Mouse (Mus musculus) urinary bladder, postnatal 36 days (tissue): Measurements from ENCODE around the gene Klrb1f.
A peak's percentile ranks its signal among the peaks of the same experiment; 100 is the strongest.
"Not testable (repeated sequence)": the region's sequence is repeated elsewhere in the genome, so short reads cannot be mapped to it uniquely, and the experiment has no call there.

Experiments used
- DNase-seq, 2 experiments: peaks; one replicate each; pipeline ENCODE4 v3.0.0; 2022; ENCODE audit warnings: low spot score in 2 of 2, mixed read lengths in 1 of 2

The Klrb1f gene

DNA sequence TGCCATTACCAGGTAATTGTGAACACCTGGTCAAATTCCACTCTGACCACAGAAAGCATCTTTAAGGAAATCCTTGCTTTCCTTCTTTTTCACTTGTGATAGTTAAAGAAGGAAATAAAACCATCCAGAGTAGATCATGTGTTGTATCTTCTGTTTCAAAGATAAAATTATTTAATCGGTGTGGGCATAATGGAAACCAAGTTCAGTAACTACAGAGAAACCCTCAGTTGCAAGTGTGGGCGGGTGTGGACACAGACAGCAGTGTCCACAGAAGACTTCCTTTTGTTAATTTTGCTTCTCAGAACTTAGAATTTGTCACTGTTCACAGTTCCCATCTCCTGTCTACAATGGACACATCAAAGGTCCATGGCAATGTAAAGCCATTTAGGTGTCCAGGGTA lies at the start of gene Klrb1f:
Gene Klrb1f (plus strand): TSS at position 301 of the 400 bp plus-strand sequence.
- no peak for DNase-seq

DNA sequence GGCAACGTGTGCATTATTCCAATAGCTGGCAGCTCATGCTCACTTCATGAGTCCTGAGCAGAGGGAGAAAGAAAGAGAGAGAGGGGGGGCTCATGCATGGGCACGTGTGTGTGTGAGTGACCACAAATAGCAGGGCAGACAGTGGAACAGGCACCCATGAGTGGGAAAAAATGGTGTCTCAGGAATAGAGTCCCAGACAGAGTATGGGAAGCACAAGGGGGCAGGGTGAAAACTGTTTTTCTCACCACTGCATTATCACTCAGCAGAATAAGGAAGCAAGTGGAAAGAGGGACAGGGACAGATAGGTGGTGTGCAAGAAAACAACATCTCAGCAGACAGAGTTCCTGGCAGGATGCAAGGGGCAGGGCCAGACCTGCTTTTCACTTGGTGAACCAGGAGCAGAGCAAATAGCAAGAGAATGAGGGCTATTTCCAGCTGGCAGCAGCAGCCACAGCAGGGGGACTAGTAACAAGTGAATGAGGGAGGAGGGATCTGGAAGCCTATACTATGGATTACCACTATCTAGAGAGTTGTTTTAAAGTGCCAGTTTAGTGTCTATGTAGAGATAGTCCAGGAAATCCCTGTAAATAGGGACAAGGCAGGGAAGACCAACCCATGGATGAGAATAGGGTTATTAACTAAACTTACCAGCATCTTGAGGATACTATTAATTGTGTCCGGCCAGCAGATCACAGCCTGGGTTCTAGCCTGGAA lies 49.5 kb upstream of the Klrb1f start:
- no peak for DNase-seq

DNA sequence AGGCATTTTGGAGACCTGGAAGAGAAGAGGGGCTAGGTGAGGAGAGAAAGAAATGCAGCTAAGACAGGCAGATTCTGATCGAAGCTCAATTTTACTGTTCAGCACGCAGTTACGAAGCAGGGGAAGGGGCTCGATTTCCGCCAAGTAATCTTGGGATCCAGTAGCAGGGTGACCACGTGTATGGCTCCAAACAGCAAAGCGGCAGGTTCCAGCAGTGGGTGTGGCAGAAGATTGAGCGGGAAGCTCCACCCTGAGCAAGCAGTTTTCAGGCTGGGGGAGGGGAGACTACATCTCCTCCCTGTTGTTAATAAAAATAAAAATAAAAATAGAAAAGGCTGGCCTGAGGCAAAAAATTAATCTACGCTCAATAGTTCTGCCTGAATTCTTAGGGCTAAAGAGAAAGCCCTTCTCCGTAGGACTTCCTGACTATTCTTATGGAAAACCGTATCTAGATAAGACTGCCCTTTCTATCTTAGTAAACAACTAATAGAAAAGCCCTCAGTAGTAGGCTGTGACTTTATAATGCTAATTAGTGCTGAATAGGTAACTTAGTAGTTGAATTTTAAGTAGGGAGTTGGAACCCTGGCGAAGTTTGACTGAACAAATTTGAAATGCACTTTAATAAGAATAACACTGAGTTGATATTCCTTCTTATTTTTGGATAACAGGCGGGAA lies 48.8 kb upstream of the Klrb1f start:
- no peak for DNase-seq

DNA sequence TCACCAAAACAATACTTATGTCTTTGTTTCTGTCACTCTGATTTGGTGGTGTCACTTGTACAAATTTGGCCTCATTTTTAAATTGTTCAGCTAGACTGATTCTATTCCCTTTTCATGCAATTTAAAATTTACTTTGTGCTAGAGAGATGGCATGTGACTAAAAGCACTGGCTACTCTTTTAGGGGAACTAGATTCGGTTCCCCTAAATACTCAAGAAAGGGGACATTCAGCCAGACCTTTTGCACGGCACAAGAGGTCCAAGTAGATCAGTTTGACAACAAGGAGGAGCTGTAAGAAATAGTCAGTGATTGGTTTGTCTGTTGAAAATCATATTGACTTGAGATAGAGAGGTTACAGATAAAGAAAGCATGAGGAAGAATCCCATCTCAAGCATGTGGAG lies 44.3 kb upstream of the Klrb1f start:
- DNase-seq = no peak

DNA sequence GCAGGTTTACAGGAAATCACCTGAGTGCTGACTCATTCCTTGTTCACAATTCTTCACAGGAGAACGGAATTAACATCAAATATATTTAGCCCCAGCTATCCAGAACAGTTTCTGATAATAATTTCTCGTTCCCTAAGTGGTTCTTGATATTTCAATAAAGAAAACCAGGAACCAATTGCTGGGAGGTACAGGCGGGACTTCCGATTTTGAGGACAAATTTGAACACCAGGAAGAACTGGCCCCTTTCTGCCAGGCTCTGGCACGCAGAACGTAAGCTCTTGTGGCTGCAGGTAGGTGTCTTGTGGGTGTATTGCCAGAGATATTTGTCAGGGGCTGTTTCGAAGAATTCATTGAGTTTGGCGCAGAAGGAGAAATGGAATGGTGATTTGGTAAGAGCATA lies 37.1 kb upstream of the Klrb1f start:
- no peak for DNase-seq

DNA sequence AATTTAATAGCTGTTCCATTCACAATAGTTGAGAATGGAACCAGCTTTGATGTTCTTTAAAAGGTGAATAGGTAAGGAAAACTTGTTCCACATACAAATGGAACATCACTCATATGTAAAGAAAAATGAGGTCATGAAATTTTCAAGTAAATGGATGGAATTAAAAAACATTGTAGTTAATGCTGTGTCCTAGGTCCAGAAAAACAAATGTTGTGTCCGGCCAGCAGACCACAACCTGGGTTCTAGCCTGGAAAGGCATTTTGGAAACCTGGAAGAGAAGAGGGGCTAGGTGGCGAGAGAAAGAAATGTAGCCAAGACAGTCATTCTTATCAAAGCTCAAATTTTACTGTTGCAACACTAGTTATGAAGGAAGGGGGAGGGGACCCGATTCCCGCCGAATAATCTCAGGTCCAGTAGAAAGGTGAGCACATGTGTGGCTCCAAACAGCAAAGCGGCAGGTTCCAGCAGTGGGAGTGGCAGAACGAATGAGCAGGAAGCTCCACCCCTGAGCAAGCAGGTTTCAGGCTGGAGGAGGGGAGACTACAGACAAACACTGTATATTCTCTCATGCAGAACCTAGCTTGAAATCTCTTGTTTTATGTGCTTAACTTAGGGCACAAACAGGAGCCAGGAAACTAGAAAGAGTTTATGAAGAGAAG lies 35.7 kb upstream of the Klrb1f start:
- peak in 1 of 2 experiments; percentile 27 for DNase-seq

GRCm38 (mm10) chr6:129010505-129010873 lies 35.2 kb upstream of the Klrb1f start:
- no peak for DNase-seq

DNA sequence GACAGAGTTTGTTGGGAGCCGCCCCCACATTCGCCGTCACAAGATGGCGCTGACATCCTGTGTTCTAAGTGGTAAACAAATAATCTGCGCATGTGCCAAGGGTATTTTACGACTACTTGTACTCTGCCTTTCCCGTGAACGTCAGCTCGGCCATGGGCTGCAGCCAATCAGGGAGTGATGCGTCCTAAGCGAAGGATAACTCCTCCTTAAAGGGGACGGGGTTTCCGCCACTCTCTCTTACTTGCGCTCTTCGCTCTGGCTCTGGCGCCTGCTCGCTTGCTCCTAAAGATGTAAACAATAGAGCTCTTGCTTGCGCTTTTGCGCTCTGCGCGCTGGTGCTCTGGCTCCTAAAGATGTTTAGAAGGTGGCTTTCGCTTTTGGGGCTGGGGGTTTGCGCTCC lies 33.7 kb upstream of the Klrb1f start:
- DNase-seq = not testable (repeated sequence)

DNA sequence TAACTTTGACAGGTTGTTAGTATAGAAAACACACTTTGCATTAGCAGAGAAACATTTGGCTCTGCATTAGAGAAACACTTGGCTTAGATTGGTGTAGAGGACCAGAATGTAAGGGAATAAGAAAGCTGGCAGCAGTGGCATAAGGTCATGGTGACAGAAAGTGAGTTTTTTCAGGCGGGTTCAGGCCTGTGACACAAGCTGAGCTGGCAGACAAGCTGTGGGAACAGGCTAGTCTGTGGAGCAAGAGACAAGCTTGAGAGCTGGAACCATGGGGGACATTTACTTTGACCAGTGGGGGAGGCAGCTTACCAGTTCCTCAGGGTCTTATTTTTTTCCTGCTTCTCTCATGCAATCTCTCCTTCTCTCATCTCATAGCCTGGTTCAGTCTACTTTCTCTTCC lies 32.7 kb upstream of the Klrb1f start:
- no peak for DNase-seq

DNA sequence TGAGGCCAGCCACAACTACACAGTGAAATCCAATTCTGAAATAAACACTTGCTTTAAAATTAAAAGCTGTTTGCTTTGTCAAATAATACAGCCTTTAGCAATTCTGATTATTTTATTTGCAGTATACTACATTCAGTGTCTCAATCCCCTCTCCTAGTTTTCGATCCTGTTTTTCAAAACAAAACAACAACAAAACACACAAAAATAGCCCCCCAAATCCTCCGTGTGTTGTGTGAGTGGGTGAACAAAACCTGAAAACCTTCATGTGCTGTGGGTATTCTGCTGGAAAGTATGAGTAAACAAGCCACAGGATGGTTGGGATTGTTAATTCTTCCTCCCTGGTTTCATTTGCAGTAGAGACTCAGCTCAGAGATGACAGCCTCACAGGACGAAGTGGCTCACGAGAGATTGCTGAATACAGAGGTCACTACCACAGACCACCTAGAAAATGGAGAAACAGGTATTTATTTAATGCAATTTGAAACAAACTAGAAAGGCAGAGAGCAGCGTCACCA lies 31.9 kb upstream of the Klrb1f start:
- DNase-seq = no peak

DNA sequence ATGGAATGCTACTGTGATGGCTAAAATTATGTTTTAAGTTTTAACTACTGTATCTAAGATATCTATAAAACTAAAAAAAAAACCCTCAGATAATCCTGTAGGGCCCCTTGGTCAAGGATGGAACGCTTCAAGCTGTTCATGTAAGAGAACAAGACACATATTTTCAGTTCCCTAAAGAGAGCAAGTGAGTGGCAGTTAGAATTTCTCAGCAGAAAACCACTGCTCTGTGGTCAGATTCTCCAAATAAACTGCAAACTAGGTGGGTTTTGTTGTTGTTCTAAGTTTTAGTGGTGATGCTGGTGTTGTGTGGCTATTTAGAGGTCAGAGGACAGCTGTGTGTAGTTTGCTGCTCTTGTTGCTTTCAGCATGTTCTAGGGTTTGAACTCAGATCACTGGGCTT lies 31.3 kb upstream of the Klrb1f start:
- DNase-seq = no peak

- no peak for DNase-seq
Observed at GRCm38 (mm10) chr6:129027451-129028248, 18.1 kb upstream of the Klrb1f start.

GRCm38 (mm10) chr6:129030175-129030824 lies 15.4 kb upstream of the Klrb1f start:
- no peak for DNase-seq

GRCm38 (mm10) chr6:129030964-129031363 lies 14.7 kb upstream of the Klrb1f start:
- no peak for DNase-seq

DNA sequence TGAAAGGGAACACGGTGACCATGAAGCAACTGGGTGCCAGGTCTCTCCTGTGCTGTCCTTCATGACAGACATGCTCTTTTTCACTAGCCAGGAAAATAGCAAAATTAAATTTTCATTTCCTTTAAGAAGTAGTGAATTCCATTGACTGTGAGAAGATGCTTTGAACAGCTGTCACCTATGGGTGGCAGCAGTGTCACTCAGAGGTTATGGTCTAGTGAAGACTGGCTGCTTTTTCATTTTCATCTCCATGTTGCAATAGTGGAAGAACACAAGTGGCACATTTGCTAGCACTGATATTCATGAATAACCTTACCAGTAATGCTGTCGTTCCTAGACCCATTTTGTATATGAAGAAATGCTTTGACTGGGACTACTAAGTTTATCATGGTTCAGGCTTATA lies 12.3 kb upstream of the Klrb1f start:
- no peak for DNase-seq

DNA sequence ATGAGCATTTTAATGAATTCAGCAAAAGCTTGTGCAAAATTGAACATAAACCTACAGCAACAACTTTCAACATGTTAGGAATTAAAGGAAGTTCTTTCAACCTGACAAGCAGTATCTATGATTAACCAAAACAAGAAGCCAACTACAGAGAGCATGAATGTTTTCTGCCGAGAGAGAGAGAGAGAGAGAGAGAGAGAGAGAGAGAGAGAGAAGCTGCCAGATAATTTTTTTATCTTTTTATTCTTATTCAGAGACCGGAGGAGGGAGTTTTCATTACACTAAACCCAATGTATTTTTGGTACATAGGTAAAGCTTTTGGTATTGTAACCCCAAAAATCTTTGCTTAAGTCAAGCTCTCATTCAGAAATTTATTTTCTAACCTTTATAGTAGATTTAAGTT lies 10.7 kb upstream of the Klrb1f start:
- no peak for DNase-seq

DNA sequence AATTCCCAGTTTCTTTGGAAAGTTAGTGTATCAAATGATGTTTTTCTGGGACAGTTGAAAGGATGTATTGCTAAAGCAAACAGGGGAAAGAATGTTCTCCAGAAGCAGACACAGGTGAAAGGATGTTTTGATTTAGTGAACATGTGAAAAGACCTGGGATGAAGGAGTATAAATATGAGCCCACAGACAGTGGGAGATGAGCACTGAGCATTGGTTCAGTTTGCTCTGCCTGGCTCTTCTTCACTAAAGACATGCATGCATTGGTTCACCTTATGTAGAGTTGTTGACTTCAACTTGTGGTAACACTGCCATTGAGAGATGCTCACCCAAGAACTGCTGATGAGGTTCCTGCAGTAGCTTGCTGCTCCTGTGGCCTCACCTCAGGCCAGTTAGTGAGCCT lies 9.4 kb upstream of the Klrb1f start:
- DNase-seq = no peak

- DNase-seq = no peak
Observed at GRCm38 (mm10) chr6:129036890-129037463, 8.7 kb upstream of the Klrb1f start.

GRCm38 (mm10) chr6:129041470-129041869 lies 4.2 kb upstream of the Klrb1f start:
- no peak for DNase-seq

DNA sequence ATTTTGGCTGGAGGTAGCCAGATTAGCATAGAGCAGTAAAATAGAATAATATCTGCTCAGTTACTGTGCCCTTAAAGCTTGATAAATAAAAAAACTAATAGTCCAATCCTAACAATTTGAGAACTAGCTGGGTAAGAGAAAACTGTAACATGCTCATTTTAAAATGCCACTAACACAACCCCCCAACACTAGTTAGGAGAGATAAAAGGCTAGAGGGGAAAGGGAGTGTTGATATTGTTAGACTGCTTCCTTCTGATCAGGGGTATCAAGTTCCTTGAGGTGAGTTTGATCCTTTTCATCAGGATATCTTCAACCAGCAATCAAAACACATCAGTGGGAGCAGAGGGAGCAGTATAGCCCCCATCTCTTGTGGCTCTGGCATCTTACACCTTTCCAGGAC lies 3.2 kb upstream of the Klrb1f start:
- no peak for DNase-seq

DNA sequence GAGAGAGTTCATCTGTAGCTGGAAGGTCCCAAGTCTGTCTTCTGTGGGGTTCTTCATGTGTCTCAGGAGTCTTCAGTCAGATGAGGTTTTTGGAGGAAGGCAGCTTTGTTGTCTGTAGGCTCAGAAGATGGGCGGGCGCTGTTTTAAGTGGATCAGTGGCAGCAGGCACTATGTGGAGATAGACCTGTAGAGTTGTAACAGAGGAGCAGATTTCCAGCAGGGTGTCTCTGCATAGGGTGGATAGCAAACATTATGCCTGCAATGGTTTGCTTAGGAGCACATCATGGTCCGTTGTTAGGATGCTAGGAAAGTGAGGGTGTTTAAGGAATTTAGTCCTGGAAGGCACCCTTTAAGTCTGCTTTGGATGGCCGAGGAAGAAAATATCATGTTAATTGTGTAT lies 2.7 kb downstream of the Klrb1f start:
- no peak for DNase-seq
